Mouse (Mus musculus): Measurements from ENCODE around the gene Gm5935. TPM values are rescaled to one million over a fixed set of nuclear protein-coding genes. Genes with fewer than 3 reads are reported as not detected.
"Not testable (repeated sequence)": the region's sequence is repeated elsewhere in the genome, so short reads cannot be mapped to it uniquely, and the experiment has no call there.

Gene Gm5935
- not detected in 2 replicates for polyA plus RNA-seq (2012; rRNA removed)

DNA sequence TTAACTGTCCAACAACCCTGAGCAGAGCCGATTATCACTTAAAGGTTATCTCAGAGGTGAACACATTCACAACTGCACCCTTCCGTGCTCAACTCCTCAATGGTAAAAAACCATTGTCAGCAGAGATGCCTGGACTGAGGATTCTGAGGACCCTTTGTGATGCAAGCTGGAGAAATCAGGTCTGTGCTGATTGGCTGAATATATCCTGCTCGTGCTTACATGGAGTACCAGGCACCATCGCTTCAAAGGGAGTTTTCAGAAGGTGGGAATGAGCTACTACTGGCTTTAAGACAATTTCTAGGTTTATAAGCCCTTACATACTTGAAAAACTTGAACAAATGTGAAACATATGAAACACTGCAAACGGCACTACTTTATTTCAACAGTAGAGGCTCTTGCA is at the start of gene Gm5935:
TSS of gene Gm5935 (minus strand) at position 101 of the 400 bp plus-strand sequence.
- DNase-seq (ENCODE audit: low read depth, low spot score), result not testable (repeated sequence)
- WGBS, result 80% methylated on average over 5 of the region's 5 CpGs

Other genes starting within 250 kb of the Gm5935 start
- gene Gm4297, start 200.3 kb downstream of the Gm5935 start, polyA plus RNA-seq (2012; rRNA removed), result not detected in 2 replicates

Measured in large intestine, adult 2 months (tissue).